Mouse (Mus musculus) small intestine, adult 2 months (tissue): ENCODE measurements around the gene Evx2.

Source experiments
- CTCF ChIP-seq: fragments of 200-500 bp; IDR thresholded peaks from 2 replicates; pipeline ENCODE4 v1.5.1; 2012; ENCODE audit warnings: low read depth, mild to moderate bottlenecking, control low read depth, inconsistent platforms, low read length, moderate library complexity, mixed read lengths; ENCODE audit not compliant: insufficient replicate concordance, insufficient read length; ENCODE audit errors: extremely low read depth
- POLR2A ChIP-seq: fragments of 200-500 bp; IDR thresholded peaks from 2 replicates; pipeline ENCODE4 v1.6.1; 2012; ENCODE audit warnings: low read depth, mild to moderate bottlenecking, control low read depth, inconsistent platforms, low read length, moderate library complexity

DNA sequence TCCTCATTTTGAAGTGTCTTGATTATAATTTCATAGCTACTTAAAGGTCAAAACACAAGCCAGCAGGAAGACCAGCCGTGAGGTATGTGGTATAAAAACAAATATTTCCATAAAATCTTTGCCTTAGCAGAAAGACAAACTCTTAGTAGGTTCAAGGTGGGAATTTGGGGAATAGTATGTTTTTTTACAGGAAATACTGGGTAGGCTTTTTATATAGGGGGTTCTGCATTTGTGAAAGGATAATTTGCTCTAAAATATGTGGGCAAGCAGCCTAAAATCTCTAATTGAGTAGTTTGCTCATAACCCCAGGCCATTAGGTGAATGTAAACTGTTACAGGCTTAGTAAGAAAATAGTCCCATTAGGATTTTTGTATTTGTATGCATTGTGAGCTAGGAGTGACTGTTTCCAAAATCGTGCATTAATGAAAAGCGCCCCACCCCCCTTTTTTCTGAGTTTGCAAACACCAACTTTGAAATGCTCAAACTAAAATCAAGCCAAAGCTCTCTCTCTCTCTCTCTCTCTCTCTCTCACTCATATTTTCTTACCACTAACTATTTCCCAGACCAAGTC lies 39.6 kb downstream of the Evx2 start:
- TF ChIP-seq POLR2A, result no peak
- no peak for TF ChIP-seq CTCF
